Mouse (Mus musculus): Measurements from ENCODE around the gene Mrto4.

The Mrto4 gene

DNA sequence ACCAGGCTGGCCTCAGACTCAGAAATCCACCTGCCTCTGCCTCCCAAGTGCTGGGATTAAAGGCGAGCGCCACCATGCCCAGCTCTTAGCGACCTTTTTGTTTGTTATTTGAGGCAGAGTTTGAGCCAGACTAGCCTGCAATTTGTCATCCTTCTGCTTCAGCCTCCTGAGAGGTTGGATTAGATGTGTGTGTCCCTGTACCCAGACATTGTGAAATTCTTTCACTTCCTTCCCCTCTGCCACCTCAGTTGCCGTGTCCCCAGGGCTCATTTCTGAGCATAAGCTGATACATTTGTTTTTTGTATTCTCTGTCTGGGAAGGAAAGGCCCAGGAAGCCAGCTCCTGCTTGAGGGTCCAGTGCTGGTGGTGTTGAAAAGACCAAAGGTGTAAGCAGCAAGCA lies 11.5 kb downstream of the Mrto4 start:
- ATAC-seq (ENCODE audit: low TSS enrichment), result no peak

DNA sequence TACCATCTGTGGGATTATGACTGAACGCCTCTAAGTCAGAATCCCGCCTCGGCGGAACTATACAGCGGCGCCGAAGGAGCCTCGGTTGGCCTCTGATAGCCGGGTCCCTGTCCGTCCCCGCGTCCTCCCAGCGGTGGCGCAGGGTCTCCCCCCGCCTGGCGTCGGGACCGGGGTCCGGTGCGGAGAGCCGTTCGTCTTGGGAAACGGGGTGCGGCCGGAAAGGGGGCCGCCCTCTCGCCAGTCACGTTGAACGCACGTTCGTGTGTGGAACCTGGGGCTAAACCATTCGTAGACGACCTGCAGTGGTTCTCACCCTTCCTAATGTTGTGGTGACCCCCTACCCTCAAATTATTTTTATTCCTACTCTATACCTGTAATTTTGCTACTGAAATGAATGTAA lies 14.2 kb downstream of the Mrto4 start:
- ATAC-seq (ENCODE audit: low TSS enrichment), result no peak

DNA sequence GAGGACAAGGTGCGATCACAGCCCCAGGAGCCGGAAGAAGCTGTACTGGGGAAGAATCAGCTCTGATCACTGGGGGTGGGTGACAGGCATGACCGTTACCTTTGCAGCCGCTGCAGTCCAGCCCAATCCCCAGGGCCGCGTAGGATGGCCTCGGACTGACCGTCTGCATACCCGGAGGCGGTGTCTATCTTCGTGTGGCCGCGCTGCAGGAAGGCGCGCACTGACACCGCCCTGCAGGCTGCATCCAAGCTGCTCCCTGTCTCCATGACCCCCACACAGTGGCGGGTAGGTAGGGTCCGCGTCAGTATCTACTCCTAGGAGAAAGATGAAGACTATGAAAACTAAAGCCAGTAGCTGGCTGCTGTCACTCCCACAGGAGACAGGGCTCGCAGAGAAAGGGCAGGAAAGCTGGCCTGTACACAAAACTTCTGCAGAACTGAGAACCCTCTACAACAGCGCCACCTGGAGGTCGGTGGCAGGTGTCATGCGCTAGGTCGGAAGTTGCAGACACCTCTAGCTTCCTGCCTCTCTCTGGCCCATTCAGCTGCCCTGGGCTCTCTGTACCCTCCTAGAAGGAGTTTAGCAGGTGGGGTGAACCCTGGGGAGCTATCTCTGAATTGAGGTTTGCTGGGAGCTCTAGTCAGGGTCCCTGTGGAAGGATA lies 15.4 kb downstream of the Mrto4 start:
- peak; percentile 52; the same call in 1 of the 2 replicates for ATAC-seq (ENCODE audit: low TSS enrichment)

DNA sequence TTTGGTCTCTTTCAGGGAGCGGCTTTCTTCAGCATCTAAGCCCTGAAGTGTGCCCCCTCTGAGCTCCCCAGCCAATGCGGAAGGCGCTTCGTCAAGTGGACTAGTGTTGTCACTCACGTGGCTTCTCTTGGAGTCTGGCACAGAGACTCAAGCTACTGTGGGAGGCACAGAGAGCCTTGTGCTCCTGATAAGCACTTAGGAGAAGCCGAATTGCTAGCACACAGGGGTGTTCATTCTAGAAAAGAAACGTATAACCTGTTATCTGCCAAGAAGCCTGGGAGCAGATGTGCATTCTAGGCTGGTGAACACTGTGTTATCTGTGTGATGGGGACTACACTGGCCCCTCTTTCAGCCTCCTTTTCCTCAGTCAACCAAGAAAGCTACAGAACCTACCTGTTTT lies 16.9 kb downstream of the Mrto4 start:
- no peak for ATAC-seq (ENCODE audit: low TSS enrichment)

DNA sequence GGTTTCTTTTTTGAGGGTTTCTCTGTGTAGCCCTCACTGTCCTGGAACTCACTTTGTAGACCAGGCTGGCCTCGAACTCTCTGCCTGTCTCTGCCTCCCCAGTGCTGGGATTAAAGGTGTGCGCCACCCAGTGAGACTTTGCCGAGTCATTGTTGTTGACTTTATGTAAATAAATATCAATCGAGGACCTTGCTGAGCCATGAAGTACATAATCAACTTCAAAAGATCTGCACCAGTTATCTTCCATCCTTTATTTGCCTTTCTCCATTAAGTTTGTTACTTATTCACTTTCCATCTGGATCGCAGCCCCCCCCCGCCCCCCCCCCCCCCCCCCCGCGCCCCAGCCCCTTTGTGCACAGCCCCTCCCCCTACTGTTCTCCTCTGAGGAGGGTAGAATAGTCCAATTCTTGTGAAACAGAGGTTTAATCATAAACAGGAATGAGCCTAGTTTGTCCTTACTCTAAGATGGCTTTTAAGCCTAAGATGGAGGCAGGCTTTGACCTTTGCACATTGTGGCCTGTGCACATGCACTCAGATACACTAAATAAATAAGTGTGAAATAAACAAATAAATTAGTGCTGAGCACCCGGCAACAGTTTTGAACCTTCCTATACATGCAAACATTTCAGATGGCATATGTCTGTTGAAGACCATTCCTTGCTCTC lies 17.6 kb downstream of the Mrto4 start:
- no peak for ATAC-seq (ENCODE audit: low TSS enrichment)

DNA sequence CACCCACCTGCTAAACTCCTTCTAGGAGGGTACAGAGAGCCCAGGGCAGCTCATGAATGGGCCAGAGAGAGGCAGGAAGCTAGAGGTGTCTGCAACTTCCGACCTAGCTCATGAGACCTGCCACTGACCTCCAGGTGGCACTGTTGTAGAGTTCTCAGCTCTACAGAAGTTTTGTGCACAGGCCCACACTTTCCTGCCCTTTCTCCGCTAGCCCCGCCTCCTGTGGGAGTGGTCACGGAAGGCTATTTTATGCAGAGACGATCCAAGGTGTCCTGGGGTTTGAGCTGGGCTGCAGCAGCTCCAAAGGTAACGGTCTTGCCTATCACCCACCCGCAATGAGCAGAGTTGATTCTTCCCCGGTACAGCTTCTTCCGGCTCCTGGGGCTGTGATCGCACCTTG lies 21.8 kb downstream of the Mrto4 start:
- ATAC-seq (ENCODE audit: low TSS enrichment), result peak; percentile 47; the same call in 1 of the 2 replicates

DNA sequence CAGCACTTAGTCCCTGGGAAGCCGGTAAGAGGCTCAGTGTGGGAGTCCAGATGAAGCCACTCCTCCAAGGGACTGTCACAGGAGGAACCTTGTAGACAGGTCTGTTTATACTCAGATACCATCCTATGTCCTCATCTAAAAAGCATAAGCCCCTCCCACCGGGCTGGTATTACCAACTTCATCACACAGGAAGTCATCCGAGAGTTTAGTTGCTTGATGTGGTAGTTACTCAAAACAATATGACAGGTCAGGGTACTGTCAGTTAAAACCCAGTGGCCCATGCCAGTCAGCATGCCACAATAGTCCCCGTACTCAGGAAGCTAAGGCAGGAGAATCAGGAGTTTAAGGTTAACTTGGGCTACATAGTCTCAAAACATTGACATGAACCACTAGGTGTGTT lies 32.6 kb downstream of the Mrto4 start:
- ATAC-seq (ENCODE audit: low TSS enrichment), result no peak

DNA sequence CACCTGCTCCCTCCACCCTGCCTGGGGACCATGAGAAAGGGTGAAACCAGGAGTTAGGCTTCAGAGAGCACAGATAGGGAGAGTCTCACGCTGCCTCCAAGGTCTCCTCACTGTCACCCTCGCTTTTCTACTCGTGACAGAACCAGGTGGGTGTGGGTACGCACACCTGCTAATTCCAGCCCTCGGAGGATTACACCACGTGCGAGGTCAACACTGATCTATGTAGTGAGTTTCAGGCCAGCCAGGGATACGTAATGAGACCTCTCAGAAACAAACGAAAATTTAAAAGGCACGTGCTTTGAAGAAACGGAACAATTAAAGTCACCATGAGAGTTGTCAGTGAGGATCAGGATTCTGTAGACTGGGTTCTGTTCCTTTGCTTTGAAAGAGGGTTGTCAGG lies 33.9 kb downstream of the Mrto4 start:
- no peak for ATAC-seq (ENCODE audit: low TSS enrichment)

DNA sequence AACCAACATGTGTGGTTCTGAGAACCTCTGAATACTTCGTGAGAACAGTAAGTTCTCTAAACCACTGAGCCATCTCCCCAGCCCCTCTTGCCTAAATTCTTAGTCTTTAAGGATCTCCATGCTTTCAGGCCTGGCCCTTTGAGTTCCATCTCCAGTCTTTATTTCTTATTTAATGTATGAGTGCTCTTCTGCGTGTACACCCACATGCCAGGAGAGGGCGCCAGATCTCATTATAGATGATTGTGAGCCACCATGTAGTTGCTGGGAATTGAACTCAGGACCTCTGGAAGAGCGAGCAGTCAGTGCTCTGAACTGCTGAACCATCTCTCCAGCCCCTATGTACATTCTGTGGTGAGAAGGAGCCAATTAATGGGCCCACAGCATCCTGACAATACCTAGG lies 39.7 kb downstream of the Mrto4 start:
- ATAC-seq (ENCODE audit: low TSS enrichment), result no peak

DNA sequence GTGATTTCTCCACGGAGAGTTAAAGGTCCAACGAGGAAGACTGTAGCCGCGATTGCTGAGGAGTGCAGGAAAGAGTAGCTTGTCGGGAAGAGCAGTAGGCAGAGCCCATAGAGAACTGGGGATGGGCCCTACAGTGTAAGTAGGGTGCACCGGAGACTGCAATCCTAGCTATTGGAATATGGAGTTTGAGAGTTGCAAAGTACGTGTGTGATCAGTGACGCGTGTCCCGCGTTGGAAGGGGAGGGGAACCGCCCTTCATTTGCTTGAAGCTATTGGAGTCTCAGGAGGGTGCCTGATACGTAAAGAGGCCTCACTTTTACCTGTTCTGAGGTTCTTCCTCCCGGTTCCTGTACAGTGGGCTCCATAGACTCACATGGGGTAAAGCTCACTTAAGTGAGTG lies 40.7 kb downstream of the Mrto4 start:
- no peak for ATAC-seq (ENCODE audit: low TSS enrichment)

DNA sequence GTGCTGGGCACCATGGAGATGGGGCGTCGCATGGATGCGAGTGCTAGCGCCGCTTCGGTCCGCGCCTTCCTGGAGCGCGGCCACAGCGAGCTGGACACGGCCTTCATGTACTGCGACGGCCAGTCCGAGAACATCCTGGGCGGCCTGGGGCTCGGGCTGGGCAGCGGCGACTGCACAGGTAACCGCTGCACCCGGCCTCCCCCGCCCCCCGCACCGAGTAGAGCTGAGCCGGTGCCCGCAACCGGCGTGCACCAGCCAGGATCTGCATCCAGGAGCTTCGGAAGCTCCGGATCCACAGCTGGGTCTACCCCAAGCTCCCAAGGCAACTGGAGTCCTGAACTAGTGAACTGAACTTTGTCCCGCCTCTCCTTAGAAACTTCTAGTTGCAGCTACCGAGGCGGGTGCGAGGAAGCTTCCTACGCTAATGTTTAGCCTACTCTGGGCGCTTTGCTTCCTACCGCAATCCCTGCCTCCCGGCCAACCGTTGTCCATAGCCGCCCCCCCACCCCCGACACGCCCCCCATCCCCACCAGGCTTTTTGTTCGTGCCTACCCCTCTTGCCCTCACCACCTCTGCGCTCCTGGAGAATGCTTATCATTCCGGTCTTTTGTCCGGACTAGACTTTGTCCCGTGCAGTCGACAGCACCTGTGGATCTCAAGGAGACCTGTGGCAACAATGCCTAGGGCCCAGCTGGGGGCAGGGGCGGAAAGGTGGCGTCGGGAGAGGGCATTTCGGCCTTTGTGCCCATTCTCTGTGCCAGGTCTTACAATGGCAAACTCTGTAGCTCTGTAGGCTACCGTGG lies 41.3 kb downstream of the Mrto4 start:
- peak; percentile 28; the same call in 1 of the 2 replicates for ATAC-seq (ENCODE audit: low TSS enrichment)

DNA sequence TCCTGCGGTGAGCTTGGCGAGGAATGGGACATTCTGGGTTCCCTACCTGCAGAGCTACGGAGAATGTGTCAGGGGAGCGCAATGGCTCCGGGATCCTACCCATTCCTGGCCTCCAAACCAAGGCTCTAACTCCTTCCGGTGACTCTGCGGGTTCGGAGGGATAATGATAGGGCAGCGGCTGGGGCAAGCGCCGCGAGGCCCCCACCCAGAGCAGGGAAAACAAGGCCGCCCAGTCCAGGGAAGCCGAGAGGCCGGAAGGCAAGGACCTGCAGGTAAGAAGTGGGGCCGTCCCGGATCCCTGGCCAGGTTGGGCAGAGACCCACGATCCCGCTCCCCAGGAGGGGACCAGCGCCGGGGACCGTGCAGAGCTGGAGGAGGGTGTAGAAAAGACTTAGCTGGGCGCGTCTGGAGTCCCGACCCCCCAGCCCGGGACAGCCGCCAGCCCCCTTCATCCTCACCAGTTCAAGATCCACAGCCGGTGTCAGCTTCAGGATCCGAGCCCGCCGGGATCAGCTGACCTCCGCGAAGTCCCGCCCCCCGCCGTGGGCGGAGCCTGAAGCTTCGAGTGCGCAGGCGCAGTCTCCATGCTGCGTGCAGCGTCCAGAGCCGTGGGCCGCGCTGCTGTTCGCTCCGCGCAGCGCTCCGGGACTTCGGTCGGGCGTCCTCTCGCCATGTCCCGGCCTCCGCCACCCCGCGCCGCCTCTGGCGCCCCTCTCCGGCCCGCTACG lies 42.0 kb downstream of the Mrto4 start, which contains the start of the genes Pqlc2 and Akr7a5:
Gene Pqlc2, minus strand, starts transcription at position 538 of the 728 bp plus-strand sequence.
Gene Akr7a5, plus strand, starts transcription at position 574 of the 728 bp plus-strand sequence.
- peak; percentile 86 for ATAC-seq (ENCODE audit: low TSS enrichment)

DNA sequence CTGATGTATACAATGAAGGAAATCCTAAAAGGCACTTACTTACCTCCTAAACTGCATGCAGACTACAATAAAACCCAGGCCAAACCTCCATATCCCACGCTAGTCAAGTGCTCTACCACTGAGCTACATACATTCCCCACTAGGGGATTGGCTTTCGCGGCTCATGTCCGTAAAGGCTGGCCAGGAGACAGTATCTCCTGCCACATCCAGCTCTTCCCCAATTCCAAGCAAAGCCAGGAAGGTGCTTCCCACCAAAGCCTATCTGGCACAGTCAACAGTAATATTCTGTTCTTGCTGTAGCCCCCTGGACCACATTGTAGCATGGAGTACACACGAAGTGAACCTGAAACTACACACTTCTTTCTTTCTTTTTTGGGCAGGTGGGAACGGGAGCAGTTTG lies 42.7 kb downstream of the Mrto4 start:
- ATAC-seq (ENCODE audit: low TSS enrichment), result no peak; the same call in 1 of the 2 replicates

DNA sequence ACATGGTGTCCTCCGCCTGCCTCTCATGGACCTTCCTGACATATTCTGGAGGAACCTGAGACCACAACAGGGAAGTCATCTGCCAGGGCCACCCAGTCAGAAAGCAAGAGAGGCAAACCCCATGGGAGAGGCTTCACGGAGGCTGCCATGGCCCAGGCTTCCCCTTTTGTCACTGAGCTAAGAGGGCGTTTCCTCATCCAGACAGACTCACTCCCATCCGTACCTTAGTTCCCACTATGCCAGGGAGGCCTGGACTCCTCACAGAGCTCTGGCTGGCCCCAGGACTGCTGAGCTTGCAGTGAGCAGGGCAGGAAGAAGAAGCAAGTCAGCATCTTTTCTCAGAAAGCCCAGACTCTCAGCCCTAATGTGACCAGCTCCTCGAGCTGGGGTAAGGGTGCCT lies 44.5 kb downstream of the Mrto4 start:
- ATAC-seq (ENCODE audit: low TSS enrichment), result no peak

DNA sequence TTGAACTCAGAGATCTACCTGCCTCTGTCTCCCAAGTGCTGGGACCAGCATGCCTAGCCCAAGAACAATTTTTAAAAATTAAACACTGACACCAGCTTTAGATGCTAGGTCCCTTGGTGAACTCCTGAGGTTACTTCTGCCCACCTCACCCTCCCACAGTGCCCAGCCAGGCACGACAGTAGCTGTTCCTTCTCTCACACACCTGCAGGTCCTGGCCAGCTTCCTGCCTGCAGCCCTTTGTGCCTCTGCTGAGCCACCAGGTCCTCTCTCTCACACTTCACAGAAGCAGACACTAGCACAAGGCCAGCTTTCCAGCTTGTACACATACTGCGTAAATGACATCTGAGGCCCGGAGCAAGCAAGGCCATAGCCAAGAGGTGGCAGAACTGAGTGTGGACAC lies 46.9 kb downstream of the Mrto4 start:
- no peak for ATAC-seq (ENCODE audit: low TSS enrichment)

DNA sequence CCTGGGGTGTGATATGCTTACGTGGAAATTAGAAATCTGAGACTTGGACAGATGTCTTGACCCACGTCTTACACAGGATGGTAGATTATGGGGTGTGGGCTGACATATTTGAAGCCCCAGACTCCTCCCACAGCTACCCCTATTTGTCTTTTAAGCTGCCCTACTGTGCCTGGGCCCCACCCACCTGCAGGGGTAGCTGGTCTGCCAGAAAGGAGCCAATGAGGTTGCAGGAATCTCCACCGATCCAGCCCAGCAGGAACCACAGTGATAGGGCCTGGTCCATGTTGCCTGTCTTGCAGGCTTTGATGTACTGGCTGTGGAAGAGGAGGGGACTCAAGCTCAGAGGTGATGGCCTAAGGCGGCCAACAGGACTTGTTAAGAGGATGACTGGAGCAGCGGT lies 50.1 kb downstream of the Mrto4 start:
- no peak for ATAC-seq (ENCODE audit: low TSS enrichment)

DNA sequence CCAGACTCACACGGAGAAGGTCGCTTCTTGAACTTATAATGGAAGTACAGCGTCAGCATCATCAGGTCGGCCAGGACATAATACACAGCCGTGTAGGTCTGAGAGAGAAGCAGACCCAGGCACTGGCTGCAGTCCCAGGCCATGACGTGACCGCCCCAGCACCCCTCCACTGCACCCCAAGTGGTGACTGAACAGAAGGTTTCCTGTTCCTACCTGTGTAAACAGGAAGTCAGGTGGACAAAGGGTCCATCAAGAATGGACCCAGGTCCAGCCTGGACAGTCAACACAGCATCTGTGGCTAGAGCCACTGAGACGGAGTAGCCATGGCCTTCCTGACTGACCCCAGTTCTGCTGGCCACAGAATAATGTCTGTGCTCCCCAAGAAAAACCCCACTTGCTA lies 50.6 kb downstream of the Mrto4 start:
- ATAC-seq (ENCODE audit: low TSS enrichment), result no peak

DNA sequence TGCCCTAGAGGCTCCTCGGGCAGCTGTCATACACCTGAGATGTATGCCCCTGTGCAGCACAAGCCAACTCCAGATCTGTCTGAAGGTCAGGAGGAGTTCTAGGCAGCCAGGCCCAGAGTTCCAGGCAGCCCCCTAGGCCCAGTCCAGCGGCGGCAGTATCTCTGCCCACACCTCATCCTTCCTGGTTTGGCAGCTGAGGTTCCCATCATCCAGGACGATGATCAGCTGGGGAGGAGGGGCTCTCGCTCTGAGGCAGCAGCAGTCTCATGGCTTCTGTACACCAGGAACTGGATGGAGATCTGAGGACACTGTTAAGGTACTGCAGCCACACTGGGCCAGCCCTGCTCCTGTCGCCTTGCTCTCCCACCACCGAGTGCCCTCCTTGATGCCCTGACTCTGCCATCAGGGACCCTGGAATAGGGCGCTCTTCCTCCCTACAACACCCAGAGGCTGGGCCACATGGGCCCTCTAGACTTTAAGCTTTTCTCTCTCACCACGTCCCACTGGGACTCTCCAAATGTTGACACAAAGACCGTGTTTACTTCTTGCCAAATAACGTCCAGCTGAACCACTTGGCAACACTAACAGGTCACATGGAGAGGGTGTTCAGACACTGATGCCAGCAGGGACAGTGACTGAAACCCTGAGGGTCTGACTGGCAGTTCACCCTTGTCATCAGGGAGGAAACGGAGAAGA lies 53.6 kb downstream of the Mrto4 start:
- no peak for ATAC-seq (ENCODE audit: low TSS enrichment)

DNA sequence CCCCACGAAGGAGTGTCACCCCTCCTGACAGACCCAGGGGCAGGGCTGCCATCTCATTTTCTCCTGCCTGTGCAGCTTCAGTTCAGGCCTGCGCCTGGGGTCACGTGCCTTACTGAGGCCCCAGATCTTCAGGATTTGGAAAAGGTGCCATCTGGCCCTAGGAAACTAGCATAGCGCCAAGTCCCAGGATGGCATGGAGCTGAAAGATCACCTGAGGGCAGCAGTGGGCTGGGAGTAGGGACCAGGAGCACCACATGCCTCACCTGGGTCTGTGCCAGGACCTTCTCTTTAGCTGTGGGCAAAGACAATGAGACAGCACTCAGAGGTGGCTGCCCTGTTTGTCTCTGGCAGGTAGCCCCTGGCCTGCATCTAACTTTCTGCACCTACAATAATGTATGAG lies 54.8 kb downstream of the Mrto4 start:
- ATAC-seq (ENCODE audit: low TSS enrichment), result no peak
